ENCODE assay signal across 17 mouse cellular contexts in genomic region chr4:116786587-116786986, GRCm38 (mm10). TPM values are rescaled to one million over a fixed set of nuclear protein-coding genes. Genes with fewer than 3 reads are reported as not detected.
DNase-seq lines count a peak whose midpoint lies in the region; TF ChIP-seq lines count a peak whose summit lies in the region.
"Had no signal": no experiment of that assay in that cellular context is flagged by ENCODE, and none has a peak within 500 bp of the region (broad histone marks: within the 10 kb centered on the region; RNA-seq: fewer than 3 reads in every experiment).

No protein-coding gene starts in this region.

- peak; percentile 55 for TF ChIP-seq RAD21 in MEL (IDR thresholded peaks at IDR 0.05; ENCODE audit: low read depth, low read length)

- H3K36me3 ChIP-seq in heart, adult 2 months (ENCODE audit: control insufficient read depth, insufficient read depth, low read length) = no peaks in the 10 kb centered on the region
- peaks cover 0 to 5% of the 10 kb centered on the region in 2 experiments; a peak in 1 of 4 replicates for H3K36me3 ChIP-seq in MEL (ENCODE audit: control insufficient read depth in 1 of 2, insufficient read depth in 2 of 2, low read length in 2 of 2)
- H3K36me3 ChIP-seq: embryonic facial prominence, embryonic 15.5 days; lung, embryonic 15.5 days had no signal

- peak; percentile 48 for TF ChIP-seq CTCF in heart, adult 2 months (IDR thresholded peaks at IDR 0.05)
- TF ChIP-seq CTCF in lung, adult 2 months (IDR thresholded peaks at IDR 0.05; ENCODE audit: insufficient read depth, low read length) = 0 out of 2 replicates have a peak, but pooled peaks have one; percentile 8
- TF ChIP-seq CTCF in MEL (IDR thresholded peaks at IDR 0.05 in 2 of 3, conservative IDR thresholded peaks at IDR 0.05 in 1 of 3; ENCODE audit: control insufficient read depth in 1 of 3, insufficient read depth in 1 of 3, low read depth in 2 of 3, low read length in 3 of 3, poor library complexity in 1 of 3, severe bottlenecking in 1 of 3) = peak; percentile 43 to 72 (median 69)

- no peak for TF ChIP-seq EP300 in heart, adult 2 months (IDR thresholded peaks at IDR 0.05; ENCODE audit: insufficient read depth, low read depth, low read length)
- TF ChIP-seq EP300 in MEL (IDR thresholded peaks at IDR 0.05; ENCODE audit: low read depth in 1 of 2, low read length in 2 of 2) = no peak

- 97% methylated on average over 1 of the region's 1 CpGs for WGBS in heart, adult 2 months
- 100% methylated on average over 1 of the region's 1 CpGs for WGBS in lung, adult 2 months

- no peaks in the 10 kb centered on the region for H3K9me3 ChIP-seq in MEL (replicated peaks; ENCODE audit: insufficient read depth, low read length)
- H3K9me3 ChIP-seq: embryonic facial prominence, embryonic 15.5 days; lung, embryonic 15.5 days had no signal

- no peaks in the 10 kb centered on the region for H3K27me3 ChIP-seq in heart, adult 2 months (ENCODE audit: control insufficient read depth, insufficient read depth, low read length)
- H3K27me3 ChIP-seq in MEL (ENCODE audit: control insufficient read depth in 1 of 2, insufficient read depth in 2 of 2, low read length in 2 of 2) = no peaks in the 10 kb centered on the region; a peak in 1 of 4 replicates
- H3K27me3 ChIP-seq: embryonic facial prominence, embryonic 15.5 days; lung, embryonic 15.5 days had no signal

- no peaks in the 10 kb centered on the region for H3K4me1 ChIP-seq in heart, adult 2 months (ENCODE audit: control insufficient read depth, insufficient read depth, low read length)
- no peaks in the 10 kb centered on the region for H3K4me1 ChIP-seq in lung, adult 2 months (ENCODE audit: control insufficient read depth, insufficient read depth, low read length)
- H3K4me1 ChIP-seq in MEL (ENCODE audit: control insufficient read depth in 1 of 2, insufficient read depth in 2 of 2, low read length in 2 of 2) = peaks cover 3 to 4% of the 10 kb centered on the region in 2 experiments; a peak in 2 of 4 replicates
- H3K4me1 ChIP-seq: lung, embryonic 15.5 days had no signal

- no peak for TF ChIP-seq POLR2A in heart, adult 2 months (IDR thresholded peaks at IDR 0.05; ENCODE audit: insufficient read depth, low read depth, low read length)
- no peak for TF ChIP-seq POLR2A in lung, adult 2 months (IDR thresholded peaks at IDR 0.05; ENCODE audit: borderline replicate concordance, extremely low read depth, low read depth, low read length)
- TF ChIP-seq POLR2A in MEL (IDR thresholded peaks at IDR 0.05; ENCODE audit: control insufficient read depth in 1 of 2, insufficient read depth in 1 of 2, low read depth in 1 of 2, low read length in 2 of 2, poor library complexity in 1 of 2) = no peak

- no peaks in the 10 kb centered on the region for H3K79me2 ChIP-seq in heart, adult 2 months (replicated peaks; ENCODE audit: control insufficient read depth, insufficient read depth, low read length)
- no peaks in the 10 kb centered on the region for H3K79me2 ChIP-seq in MEL (ENCODE audit: control insufficient read depth, insufficient read depth, low read length, poor library complexity)

- no peak overlapping the region for H3K27ac ChIP-seq in heart, adult 2 months
- H3K27ac ChIP-seq in MEL (ENCODE audit: control insufficient read depth, low read depth, low read length) = no peak overlapping the region
- H3K27ac ChIP-seq: embryonic facial prominence, embryonic 15.5 days; hindbrain, embryonic 14.5 days; lung, embryonic 15.5 days had no signal

- no peak overlapping the region for H3K9ac ChIP-seq in heart, adult 2 months (ENCODE audit: low read depth, low read length)
- H3K9ac ChIP-seq in MEL (ENCODE audit: control insufficient read depth, low read depth, low read length, poor library complexity, severe bottlenecking) = no peak overlapping the region
- H3K9ac ChIP-seq: embryonic facial prominence, embryonic 15.5 days; hindbrain, embryonic 14.5 days; lung, embryonic 15.5 days had no signal

- DNase-seq in heart, adult 2 months = no peak
- no peak for DNase-seq in heart, postnatal 36 days
- DNase-seq in lung, adult 2 months = no peak
- DNase-seq in lung, postnatal 25 days (ENCODE audit: low spot score) = no peak
- DNase-seq in MEL (ENCODE audit: low read depth, low spot score) = peak; percentile 43
- peak; percentile 35 for DNase-seq in induced T-regulatory cell, adult 2 months (ENCODE audit: low read depth)
- DNase-seq in embryo, embryonic 11 days = no peak
- DNase-seq in left cerebral cortex, postnatal 36 days (ENCODE audit: low spot score in 2 of 2) = no peak
- DNase-seq: cerebellum, adult 11-12 months; gastrocnemius, postnatal 36 days; kidney, adult 9 months; layer of hippocampus, adult 9-11 months; left cerebral cortex, postnatal 4 days; thymus, adult 2 months had no signal

- no peak overlapping the region for H3K4me3 ChIP-seq in heart, adult 2 months
- no peak overlapping the region for H3K4me3 ChIP-seq in lung, adult 2 months (replicated peaks; ENCODE audit: extremely low read depth, low read depth, low read length)
- no peak overlapping the region for H3K4me3 ChIP-seq in MEL (ENCODE audit: control insufficient read depth in 1 of 2, insufficient read depth in 1 of 2, low read depth in 2 of 2, low read length in 2 of 2)
- H3K4me3 ChIP-seq: embryonic facial prominence, embryonic 15.5 days; lung, embryonic 15.5 days had no signal

- intact Hi-C loops in heart, adult 2 months (cut with DNase I) = no loop called here
- intact Hi-C loops in heart, postnatal 36 days (cut with DNase I) = no loop called here
- intact Hi-C loops in left cerebral cortex, postnatal 36 days (cut with DNase I) = no loop called here

TF ChIP-seq in MEL, 35 proteins besides CTCF, POLR2A, EP300 and RAD21:
- TF ChIP-seq POLR2AphosphoS2 (IDR thresholded peaks at IDR 0.05; ENCODE audit: low read length) (no peak), ZMIZ1 (IDR thresholded peaks at IDR 0.05; ENCODE audit: low read depth, low read length) (no peak), GATA1 (IDR thresholded peaks at IDR 0.05; ENCODE audit: low read depth, low read length) (no peak), CHD1 (IDR thresholded peaks at IDR 0.05; ENCODE audit: low read depth, low read length) (no peak), MXI1 (IDR thresholded peaks at IDR 0.05; ENCODE audit: low read depth, low read length) (no peak), TAL1 (IDR thresholded peaks at IDR 0.05; ENCODE audit: low read length) (no peak), KAT2A (conservative IDR thresholded peaks at IDR 0.05; ENCODE audit: low read depth, low read length) (no peak), ZC3H11A (IDR thresholded peaks at IDR 0.05; ENCODE audit: low read depth, low read length) (peak; percentile 32), POLR2AphosphoS5 (IDR thresholded peaks at IDR 0.05; ENCODE audit: borderline replicate concordance, low read depth, low read length) (no peak), TBP (IDR thresholded peaks at IDR 0.05; ENCODE audit: low read depth, low read length) (no peak), BHLHE40 (IDR thresholded peaks at IDR 0.05; ENCODE audit: borderline replicate concordance, low read depth, low read length) (no peak), USF2 (IDR thresholded peaks at IDR 0.05; ENCODE audit: borderline replicate concordance in 1 of 2, insufficient read depth in 1 of 2, low read depth in 1 of 2, low read length in 2 of 2) (no peak), SMC3 (IDR thresholded peaks at IDR 0.05; ENCODE audit: low read depth, low read length) (peak; percentile 61), NRF1 (IDR thresholded peaks at IDR 0.05; ENCODE audit: insufficient read depth, low read depth, low read length, poor library complexity, severe bottlenecking) (no peak), JUND (IDR thresholded peaks at IDR 0.05; ENCODE audit: low read depth, low read length) (no peak), GABPA (IDR thresholded peaks at IDR 0.05; ENCODE audit: low read depth, low read length) (no peak)

RNA-seq across cellular contexts. Expression of gene Toe1, which starts 20.9 kb away (rescaled TPM):
- total RNA-seq in heart, adult 2 months (2021) = 1 to 10 TPM; 5.7 to 8.6 TPM
- 12.3 and 15.3 TPM in 2 replicates for polyA plus RNA-seq in heart, adult 2 months (2012; rRNA removed)
- 1 to 10 TPM; 8.2 to 8.9 TPM for total RNA-seq in heart, postnatal 36 days (2021)
- polyA plus RNA-seq in lung, adult 2 months (2012; rRNA removed) = 17.4 and 22.1 TPM in 2 replicates
- total RNA-seq in MEL (2012; rRNA removed) = 46.4 and 49.3 TPM in 2 replicates
- polyA plus RNA-seq in MEL (2012; ENCODE audit: insufficient read depth in 1 of 2, insufficient read length in 2 of 2, low read depth in 1 of 2, low replicate concordance in 2 of 2, missing spikeins in 1 of 2) = 10 to 100 TPM in 1 of 2 experiments, not detected in 1; 38.3 TPM
- 10 to 100 TPM; 10.7 to 12.1 TPM for total RNA-seq in left cerebral cortex, postnatal 36 days (2021)

RNA-seq across cellular contexts. Expression of gene Mutyh, which starts 20.9 kb away (rescaled TPM):
- total RNA-seq in heart, adult 2 months (2021) = 1 to 10 TPM; 1.2 to 1.5 TPM
- polyA plus RNA-seq in heart, adult 2 months (2012; rRNA removed) = 3.5 and 3.7 TPM in 2 replicates
- total RNA-seq in heart, postnatal 36 days (2021) = 1 to 10 TPM in 1 of 2 experiments, under 1 TPM in 1; 0.60 to 2.0 TPM
- polyA plus RNA-seq in lung, adult 2 months (2012; rRNA removed) = 7.5 and 7.6 TPM in 2 replicates
- 0.75 and 0.81 TPM in 2 replicates for total RNA-seq in MEL (2012; rRNA removed)
- polyA plus RNA-seq in MEL (2012; ENCODE audit: insufficient read depth in 1 of 2, insufficient read length in 2 of 2, low read depth in 1 of 2, low replicate concordance in 2 of 2, missing spikeins in 1 of 2) = 1 to 10 TPM in 1 of 2 experiments, not detected in 1; 2.5 TPM
- total RNA-seq in left cerebral cortex, postnatal 36 days (2021) = 1 to 10 TPM; 1.6 to 3.0 TPM

RNA-seq across cellular contexts. Expression of gene Hpdl, which starts 34.9 kb away (rescaled TPM):
- total RNA-seq in heart, adult 2 months (2021) = 1 to 10 TPM; 3.9 to 4.8 TPM
- polyA plus RNA-seq in heart, adult 2 months (2012; rRNA removed) = 4.0 and 4.3 TPM in 2 replicates
- 1 to 10 TPM; 4.3 to 5.1 TPM for total RNA-seq in heart, postnatal 36 days (2021)
- 0.53 and 0.69 TPM in 2 replicates for polyA plus RNA-seq in lung, adult 2 months (2012; rRNA removed)
- 0.10 TPM in 1 of 2 replicates, not detected in the other for total RNA-seq in MEL (2012; rRNA removed)
- polyA plus RNA-seq in MEL (2012; ENCODE audit: insufficient read depth in 1 of 2, insufficient read length in 2 of 2, low read depth in 1 of 2, low replicate concordance in 2 of 2, missing spikeins in 1 of 2) = under 1 TPM in 1 of 2 experiments, not detected in 1; 0.14 TPM
- 1 to 10 TPM in 1 of 2 experiments, under 1 TPM in 1; 0.72 to 1.1 TPM for total RNA-seq in left cerebral cortex, postnatal 36 days (2021)

Comparison
In these comparisons a context has a peak if more than half of its experiments do, and no peak if none do; other contexts are left out.
1. DNase-seq: peak in MEL (single experiment) and induced T-regulatory cell, adult 2 months (single experiment); none in heart, adult 2 months (0 of 2), heart, postnatal 36 days (0 of 2), lung, adult 2 months (single experiment), lung, postnatal 25 days (single experiment), embryo, embryonic 11 days (single experiment) and left cerebral cortex, postnatal 36 days (0 of 2).
2. CTCF ChIP-seq: peak in every context shown above with its lines; median percentile 69 in MEL; 48 in heart, adult 2 months; 8 in lung, adult 2 months.